Mouse (Mus musculus): ENCODE measurements around the gene Cnpy3.

DNA sequence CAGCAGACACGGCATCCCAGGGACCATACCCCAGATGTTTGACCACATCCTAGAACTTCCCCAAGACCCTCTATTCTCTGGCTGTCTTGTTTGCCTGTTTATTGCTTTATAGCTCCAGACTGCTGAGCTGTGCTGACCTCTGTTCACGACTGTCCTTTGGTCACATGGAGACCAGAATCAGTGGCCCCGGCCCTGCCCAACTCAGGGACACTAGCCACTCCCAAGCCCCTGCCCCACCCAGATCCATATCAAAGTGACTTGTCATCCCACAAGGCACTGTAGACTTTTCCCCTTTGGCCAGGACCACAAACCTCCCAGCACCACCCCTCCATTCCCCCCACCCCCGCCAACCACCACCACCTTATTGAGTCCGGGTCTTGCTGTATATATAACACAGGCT is 52.8 kb downstream of the Cnpy3 start:
- TF ChIP-seq CTCF (conservative IDR thresholded peaks at IDR 0.05; ENCODE audit: low read length) (no peak), NANOG (IDR thresholded peaks at IDR 0.05; ENCODE audit: borderline replicate concordance, low read length) (no peak)

Data from E14TG2a.4 (cell line).